Mouse (Mus musculus): ENCODE measurements at regions not wholly inside any gene's neighbourhood (a gene's known extent, or its start where the extent isn't known, plus 50 kb on each side); places are given as distances from the start of the nearest gene placed in this dataset.

GRCm38 (mm10) chr4:89523423-89524259 is 155.6 kb upstream of the Dmrta1 start:
- H3K4me2 ChIP-seq, result peak overlapping the region; percentile 77
- ATAC-seq (ENCODE audit: low FRiP score), result peak; percentile 36; the same call in 1 of the 2 replicates
- H3K4me3 ChIP-seq (replicated peaks), result peak overlapping the region; percentile 48; the same call in 1 of the 2 replicates
- peaks cover 4% of the 10 kb centered on the region; the same call in 1 of the 2 replicates for H3K4me1 ChIP-seq
- peaks cover 33% of the 10 kb centered on the region for H3K27me3 ChIP-seq
- no peaks in the 10 kb centered on the region for H3K36me3 ChIP-seq (replicated peaks)
- 16% methylated on average over 10 of the region's 10 CpGs for WGBS
- H3K9ac ChIP-seq, result no peak overlapping the region
- no peak overlapping the region for H3K27ac ChIP-seq
- H3K9me3 ChIP-seq, result no peaks in the 10 kb centered on the region

- H3K4me1 ChIP-seq, result no peaks in the 10 kb centered on the region
- H3K9me3 ChIP-seq, result no peaks in the 10 kb centered on the region
- ATAC-seq (ENCODE audit: low FRiP score), result no peak
- 0 out of 2 replicates have a peak, but pooled peaks cover 3% of the 10 kb centered on the region for H3K27me3 ChIP-seq
- H3K9ac ChIP-seq, result no peak overlapping the region
- WGBS, result 86% methylated on average over 3 of the region's 3 CpGs
- no peaks in the 10 kb centered on the region for H3K36me3 ChIP-seq (replicated peaks)
- H3K4me2 ChIP-seq, result no peak overlapping the region
- no peak overlapping the region for H3K27ac ChIP-seq
- no peak overlapping the region for H3K4me3 ChIP-seq (replicated peaks)
Observed at GRCm38 (mm10) chr4:89518027-89518426, 161.2 kb upstream of the Dmrta1 start.

- no peaks in the 10 kb centered on the region for H3K36me3 ChIP-seq (replicated peaks)
- H3K4me3 ChIP-seq (replicated peaks), result no peak overlapping the region
- no peak for ATAC-seq (ENCODE audit: low FRiP score)
- H3K27me3 ChIP-seq, result no peaks in the 10 kb centered on the region
- H3K4me1 ChIP-seq, result no peaks in the 10 kb centered on the region
- H3K9me3 ChIP-seq, result no peaks in the 10 kb centered on the region
- 74% methylated on average over 7 of the region's 7 CpGs for WGBS
- no peak overlapping the region for H3K4me2 ChIP-seq
- H3K27ac ChIP-seq, result no peak overlapping the region
- no peak overlapping the region for H3K9ac ChIP-seq
Observed at GRCm38 (mm10) chr4:89515823-89516411, 163.3 kb upstream of the Dmrta1 start.

- WGBS, result 92% methylated on average over 7 of the region's 7 CpGs
Observed at GRCm38 (mm10) chr4:89514981-89515380, 164.3 kb upstream of the Dmrta1 start.

GRCm38 (mm10) chr4:89510593-89510992 is 168.6 kb upstream of the Dmrta1 start:
- WGBS, result 90% methylated on average over 5 of the region's 5 CpGs
- H3K9ac ChIP-seq, result no peak overlapping the region
- H3K27ac ChIP-seq, result no peak overlapping the region
- no peak for ATAC-seq (ENCODE audit: low FRiP score)
- no peaks in the 10 kb centered on the region for H3K36me3 ChIP-seq (replicated peaks)
- no peak overlapping the region for H3K4me2 ChIP-seq
- H3K4me1 ChIP-seq, result no peaks in the 10 kb centered on the region; the same call in 1 of the 2 replicates
- H3K27me3 ChIP-seq, result no peaks in the 10 kb centered on the region
- no peak overlapping the region for H3K4me3 ChIP-seq (replicated peaks)
- no peaks in the 10 kb centered on the region for H3K9me3 ChIP-seq

More at GRCm38 (mm10) chr4:89514981-89515380, 164.3 kb upstream of the Dmrta1 start:
- no peaks in the 10 kb centered on the region for H3K36me3 ChIP-seq (replicated peaks)
- no peak overlapping the region for H3K4me2 ChIP-seq
- no peak overlapping the region for H3K9ac ChIP-seq
- H3K9me3 ChIP-seq, result no peaks in the 10 kb centered on the region
- no peaks in the 10 kb centered on the region for H3K4me1 ChIP-seq
- ATAC-seq (ENCODE audit: low FRiP score), result no peak
- no peaks in the 10 kb centered on the region for H3K27me3 ChIP-seq
- H3K4me3 ChIP-seq (replicated peaks), result no peak overlapping the region
- no peak overlapping the region for H3K27ac ChIP-seq

- H3K9ac ChIP-seq, result no peak overlapping the region
- H3K4me3 ChIP-seq (replicated peaks), result no peak overlapping the region
- no peak overlapping the region for H3K27ac ChIP-seq
- no peak for ATAC-seq (ENCODE audit: low FRiP score)
- no peaks in the 10 kb centered on the region for H3K27me3 ChIP-seq
- no peak overlapping the region for H3K4me2 ChIP-seq
- no peaks in the 10 kb centered on the region for H3K9me3 ChIP-seq
- H3K36me3 ChIP-seq (replicated peaks), result no peaks in the 10 kb centered on the region
- 81% methylated on average over 13 of the region's 13 CpGs for WGBS
- peaks cover 3% of the 10 kb centered on the region; the same call in 1 of the 2 replicates for H3K4me1 ChIP-seq
Observed at GRCm38 (mm10) chr4:89509655-89510391, 169.4 kb upstream of the Dmrta1 start.

GRCm38 (mm10) chr4:89508103-89508763 is 171.0 kb upstream of the Dmrta1 start:
- H3K9ac ChIP-seq, result no peak overlapping the region

GRCm38 (mm10) chr4:89505368-89505819 is 173.8 kb upstream of the Dmrta1 start:
- peaks cover 3% of the 10 kb centered on the region; the same call in 1 of the 2 replicates for H3K4me1 ChIP-seq
- no peak overlapping the region for H3K4me3 ChIP-seq (replicated peaks)
- no peaks in the 10 kb centered on the region for H3K27me3 ChIP-seq
- no peaks in the 10 kb centered on the region for H3K36me3 ChIP-seq (replicated peaks)
- H3K4me2 ChIP-seq, result no peak overlapping the region
- WGBS, result 35% methylated on average over 6 of the region's 6 CpGs
- no peak overlapping the region for H3K27ac ChIP-seq
- ATAC-seq (ENCODE audit: low FRiP score), result no peak
- no peaks in the 10 kb centered on the region for H3K9me3 ChIP-seq
- no peak overlapping the region for H3K9ac ChIP-seq

More at GRCm38 (mm10) chr4:89508103-89508763, 171.0 kb upstream of the Dmrta1 start:
- Histone ChIP-seq H3K36me3 (replicated peaks) (no peaks in the 10 kb centered on the region), H3K4me2 (no peak overlapping the region), H3K27me3 (no peaks in the 10 kb centered on the region), H3K4me1 (peaks cover 3% of the 10 kb centered on the region; the same call in 1 of the 2 replicates), H3K27ac (no peak overlapping the region), H3K4me3 (replicated peaks) (no peak overlapping the region), H3K9me3 (no peaks in the 10 kb centered on the region)
- ATAC-seq (ENCODE audit: low FRiP score), result no peak
- 49% methylated on average over 6 of the region's 6 CpGs for WGBS

- Histone ChIP-seq H3K27ac (no peak overlapping the region), H3K4me3 (replicated peaks) (no peak overlapping the region), H3K4me2 (no peak overlapping the region), H3K4me1 (no peaks in the 10 kb centered on the region), H3K36me3 (replicated peaks) (no peaks in the 10 kb centered on the region), H3K9me3 (no peaks in the 10 kb centered on the region), H3K27me3 (no peaks in the 10 kb centered on the region), H3K9ac (no peak overlapping the region)
- 69% methylated on average over 4 of the region's 4 CpGs for WGBS
- ATAC-seq (ENCODE audit: low FRiP score), result no peak
Observed at GRCm38 (mm10) chr4:89500232-89500631, 179.0 kb upstream of the Dmrta1 start.

- Histone ChIP-seq H3K27me3 (no peaks in the 10 kb centered on the region), H3K9ac (no peak overlapping the region), H3K36me3 (replicated peaks) (no peaks in the 10 kb centered on the region), H3K4me2 (no peak overlapping the region), H3K27ac (no peak overlapping the region), H3K9me3 (no peaks in the 10 kb centered on the region), H3K4me1 (no peaks in the 10 kb centered on the region), H3K4me3 (replicated peaks) (no peak overlapping the region)
- 93% methylated on average over 8 of the region's 8 CpGs for WGBS
- no peak for ATAC-seq (ENCODE audit: low FRiP score)
Observed at GRCm38 (mm10) chr4:89490947-89491346, 180.1 kb upstream of the Cdkn2b start.

- 84% methylated on average over 5 of the region's 5 CpGs for WGBS
- Histone ChIP-seq H3K27me3 (no peaks in the 10 kb centered on the region), H3K9ac (no peak overlapping the region), H3K36me3 (replicated peaks) (no peaks in the 10 kb centered on the region), H3K4me1 (no peaks in the 10 kb centered on the region), H3K27ac (no peak overlapping the region), H3K4me2 (no peak overlapping the region), H3K9me3 (no peaks in the 10 kb centered on the region), H3K4me3 (replicated peaks) (no peak overlapping the region)
- ATAC-seq (ENCODE audit: low FRiP score), result no peak
Observed at GRCm38 (mm10) chr4:89487416-89488165, 176.8 kb upstream of the Cdkn2b start.
